In genomic region chr4:138065593-138066169, GRCm38 (mm10) we compare ENCODE assay signal across 16 mouse cellular contexts.
DNase-seq lines count a peak whose midpoint lies in the region; ATAC-seq lines count a peak whose summit lies in the region.
"Had no signal": no experiment of that assay in that cellular context is flagged by ENCODE, and none has a peak within 500 bp of the region (broad histone marks: within the 10 kb centered on the region; RNA-seq: fewer than 3 reads in every experiment).

No protein-coding gene starts in this region.

- no peak overlapping the region for H3K4me3 ChIP-seq in intestine, embryonic 16.5 days (ENCODE audit: low read length)
- no peak overlapping the region for H3K4me3 ChIP-seq in intestine, embryonic 15.5 days (replicated peaks)
- H3K4me3 ChIP-seq in liver, embryonic 12.5 days = no peak overlapping the region
- no peak overlapping the region for H3K4me3 ChIP-seq in hindbrain, embryonic 10.5 days
- no peak overlapping the region for H3K4me3 ChIP-seq in midbrain, embryonic 16.5 days (ENCODE audit: low read depth, low read length)
- H3K4me3 ChIP-seq: embryonic facial prominence, embryonic 15.5 days; forebrain, embryonic 13.5 days; lung, embryonic 15.5 days had no signal

- no peaks in the 10 kb centered on the region; the same call in 1 of the 2 replicates for H3K36me3 ChIP-seq in intestine, embryonic 16.5 days (ENCODE audit: control insufficient read depth, insufficient read depth, low read length)
- H3K36me3 ChIP-seq in intestine, embryonic 15.5 days = peaks cover 10% of the 10 kb centered on the region; the same call in 1 of the 2 replicates
- H3K36me3 ChIP-seq in liver, embryonic 12.5 days = peaks cover 67% of the 10 kb centered on the region
- peaks cover 89% of the 10 kb centered on the region for H3K36me3 ChIP-seq in hindbrain, embryonic 10.5 days
- H3K36me3 ChIP-seq in midbrain, embryonic 16.5 days (ENCODE audit: control insufficient read depth, insufficient read depth, low read length) = 0 out of 2 replicates have a peak, but pooled peaks cover 2% of the 10 kb centered on the region

- 76% methylated on average over 4 of the region's 4 CpGs for WGBS in intestine, embryonic 16.5 days
- WGBS in intestine, embryonic 15.5 days = 74% methylated on average over 4 of the region's 4 CpGs
- WGBS in liver, embryonic 12.5 days (ENCODE audit: insufficient replicate concordance) = 71% methylated on average over 4 of the region's 4 CpGs
- WGBS in hindbrain, embryonic 10.5 days = 92% methylated on average over 4 of the region's 4 CpGs
- 87% methylated on average over 4 of the region's 4 CpGs for WGBS in midbrain, embryonic 16.5 days

- H3K9me3 ChIP-seq in intestine, embryonic 16.5 days (ENCODE audit: control insufficient read depth, low read length) = no peaks in the 10 kb centered on the region
- H3K9me3 ChIP-seq in intestine, embryonic 15.5 days = no peaks in the 10 kb centered on the region
- H3K9me3 ChIP-seq in liver, embryonic 12.5 days (replicated peaks) = no peaks in the 10 kb centered on the region
- no peaks in the 10 kb centered on the region for H3K9me3 ChIP-seq in hindbrain, embryonic 10.5 days
- no peaks in the 10 kb centered on the region for H3K9me3 ChIP-seq in midbrain, embryonic 16.5 days (replicated peaks; ENCODE audit: control insufficient read depth, low read length, poor library complexity, severe bottlenecking)
- H3K9me3 ChIP-seq: embryonic facial prominence, embryonic 15.5 days; forebrain, embryonic 13.5 days; lung, embryonic 15.5 days had no signal

- peak; percentile 65; the same call in 1 of the 2 replicates for ATAC-seq in intestine, embryonic 16.5 days
- ATAC-seq in intestine, embryonic 15.5 days = no peak
- no peak for ATAC-seq in liver, embryonic 12.5 days
- ATAC-seq in midbrain, embryonic 16.5 days = no peak
- ATAC-seq: forebrain, embryonic 13.5 days had no signal

- no peaks in the 10 kb centered on the region for H3K27me3 ChIP-seq in intestine, embryonic 16.5 days (replicated peaks; ENCODE audit: control insufficient read depth, insufficient read depth, low read length)
- no peaks in the 10 kb centered on the region for H3K27me3 ChIP-seq in intestine, embryonic 15.5 days (replicated peaks)
- no peaks in the 10 kb centered on the region for H3K27me3 ChIP-seq in liver, embryonic 12.5 days (replicated peaks)
- no peaks in the 10 kb centered on the region for H3K27me3 ChIP-seq in hindbrain, embryonic 10.5 days (ENCODE audit: insufficient read depth, poor library complexity, severe bottlenecking)
- H3K27me3 ChIP-seq in midbrain, embryonic 16.5 days (ENCODE audit: control insufficient read depth, insufficient read depth, low read depth, low read length) = no peaks in the 10 kb centered on the region
- H3K27me3 ChIP-seq: CH12.LX; embryonic facial prominence, embryonic 15.5 days; forebrain, embryonic 13.5 days; lung, embryonic 15.5 days had no signal

- peak; percentile 63 for DNase-seq in cerebellum, adult 11-12 months
- DNase-seq in cerebellum, postnatal 4 days (ENCODE audit: low spot score in 2 of 2) = no peak
- peak; percentile 6 for DNase-seq in adipocyte (ENCODE audit: low spot score)
- no peak for DNase-seq in hindbrain, embryonic 10.5 days (ENCODE audit: low spot score)
- DNase-seq: kidney, adult 11 months; right cerebral cortex, postnatal 4 days; thymus, postnatal 25 days had no signal

- H3K4me1 ChIP-seq in intestine, embryonic 16.5 days (ENCODE audit: control insufficient read depth, insufficient read depth, low read length) = peaks cover 10% of the 10 kb centered on the region; the same call in 1 of the 2 replicates
- peaks cover 4% of the 10 kb centered on the region; the same call in 1 of the 2 replicates for H3K4me1 ChIP-seq in intestine, embryonic 15.5 days (replicated peaks)
- peaks cover 24% of the 10 kb centered on the region for H3K4me1 ChIP-seq in liver, embryonic 12.5 days
- H3K4me1 ChIP-seq in hindbrain, embryonic 10.5 days (replicated peaks) = no peaks in the 10 kb centered on the region
- H3K4me1 ChIP-seq in midbrain, embryonic 16.5 days (ENCODE audit: control insufficient read depth, insufficient read depth, low read length) = no peaks in the 10 kb centered on the region
- H3K4me1 ChIP-seq: lung, embryonic 15.5 days had no signal

- H3K4me2 ChIP-seq in intestine, embryonic 16.5 days (ENCODE audit: low read depth, low read length) = no peak overlapping the region
- H3K4me2 ChIP-seq in intestine, embryonic 15.5 days (replicated peaks) = no peak overlapping the region
- no peak overlapping the region for H3K4me2 ChIP-seq in liver, embryonic 12.5 days
- no peak overlapping the region for H3K4me2 ChIP-seq in midbrain, embryonic 16.5 days (ENCODE audit: low read length)
- H3K4me2 ChIP-seq: embryonic facial prominence, embryonic 15.5 days; forebrain, embryonic 13.5 days; lung, embryonic 15.5 days; midbrain, embryonic 11.5 days had no signal

- H3K9ac ChIP-seq in intestine, embryonic 16.5 days (ENCODE audit: low read depth, low read length) = no peak overlapping the region
- no peak overlapping the region for H3K9ac ChIP-seq in intestine, embryonic 15.5 days
- no peak overlapping the region for H3K9ac ChIP-seq in liver, embryonic 12.5 days
- H3K9ac ChIP-seq in midbrain, embryonic 16.5 days (ENCODE audit: low read depth, low read length) = no peak overlapping the region
- H3K9ac ChIP-seq: embryonic facial prominence, embryonic 15.5 days; forebrain, embryonic 13.5 days; lung, embryonic 15.5 days had no signal

- H3K27ac ChIP-seq in intestine, embryonic 16.5 days (ENCODE audit: low read length) = peak overlapping the region; percentile 46; the same call in 1 of the 2 replicates
- H3K27ac ChIP-seq in intestine, embryonic 15.5 days = no peak overlapping the region
- H3K27ac ChIP-seq in liver, embryonic 12.5 days = 0 out of 2 replicates have a peak overlapping the region, but pooled peaks have one; percentile 28
- no peak overlapping the region for H3K27ac ChIP-seq in hindbrain, embryonic 10.5 days
- no peak overlapping the region for H3K27ac ChIP-seq in midbrain, embryonic 16.5 days (ENCODE audit: low read length)
- H3K27ac ChIP-seq: embryonic facial prominence, embryonic 15.5 days; lung, embryonic 15.5 days had no signal

Comparison
In these comparisons a context has a peak if more than half of its experiments do, and no peak if none do; other contexts are left out.
1. DNase-seq: peak in cerebellum, adult 11-12 months (single experiment) and adipocyte (single experiment); none in cerebellum, postnatal 4 days (0 of 2) and hindbrain, embryonic 10.5 days (single experiment).
2. H3K27ac ChIP-seq: peak in intestine, embryonic 16.5 days (single experiment) and liver, embryonic 12.5 days (single experiment); none in intestine, embryonic 15.5 days (single experiment), hindbrain, embryonic 10.5 days (single experiment) and midbrain, embryonic 16.5 days (single experiment).